Mouse (Mus musculus): ENCODE results near the gene Ccdc14.

Ccdc14 gene

DNA sequence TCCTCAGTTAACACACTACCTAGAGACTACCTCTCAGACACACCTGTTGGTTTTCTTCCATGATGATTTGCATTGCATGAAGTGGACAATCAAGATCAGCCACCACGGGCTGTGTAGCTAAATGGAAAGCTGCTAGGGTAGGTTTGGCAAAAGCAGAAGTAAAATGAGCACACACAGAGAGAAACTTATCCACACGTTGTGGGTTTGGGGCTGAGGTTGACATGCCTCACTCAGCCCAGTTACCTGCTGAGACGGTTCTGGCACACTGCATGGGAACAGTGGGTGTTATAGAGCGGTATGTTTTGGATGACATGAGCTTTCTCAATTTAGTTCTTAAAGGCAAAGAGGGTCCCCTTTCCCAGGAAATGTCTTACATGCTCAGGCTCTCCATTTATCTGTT lies 79.7 kb downstream of the Ccdc14 start:
- in situ Hi-C loops (cut with MboI; ENCODE audit: unreplicated experiment in 2 of 2) = no loop called here

DNA sequence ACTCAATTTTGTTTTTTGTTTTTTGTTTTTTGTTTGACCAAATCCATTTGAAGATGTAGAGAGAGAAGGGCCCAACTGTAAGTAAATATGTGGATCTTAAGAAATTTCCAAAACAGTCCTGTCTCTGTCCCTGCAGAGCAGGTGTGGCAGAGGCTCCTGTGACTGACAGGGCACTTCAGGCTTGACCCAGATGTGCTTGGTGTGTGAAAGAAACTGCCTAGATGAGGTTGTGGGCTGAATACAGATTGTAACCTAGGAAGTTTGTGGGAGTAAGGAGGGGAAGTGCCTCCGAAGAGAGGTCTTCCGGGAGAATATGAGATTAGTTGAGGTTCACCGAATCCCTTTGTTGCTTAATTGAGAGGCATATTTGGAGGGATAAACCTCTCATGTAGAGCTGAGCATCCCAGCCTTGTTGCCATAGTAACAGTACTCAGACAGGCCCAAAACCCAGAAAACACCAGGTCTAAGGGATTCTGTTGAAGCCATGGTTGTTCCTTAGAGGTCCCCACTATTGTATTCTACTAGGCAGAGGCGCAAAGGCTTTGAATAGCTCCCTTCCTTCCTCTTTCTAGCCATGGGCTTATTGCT lies 82.1 kb downstream of the Ccdc14 start:
- in situ Hi-C loops (cut with MboI; ENCODE audit: unreplicated experiment in 2 of 2) = no loop called here

Data from v-Abl transformed pro-B cells (cell line).